Mouse (Mus musculus) 3134 (cell line): ENCODE measurements around the gene Baiap2l2.
A peak's percentile ranks its signal among the peaks of the same experiment; 100 is the strongest.
"Not testable (repeated sequence)": the region's sequence is repeated elsewhere in the genome, so short reads cannot be mapped to it uniquely, and the experiment has no call there.

ENCODE experiments used
- DNase-seq: peaks from one replicate; pipeline ENCODE4 v3.0.0-alpha.2; 2011; ENCODE audit warnings: low spot score; ENCODE audit not compliant: insufficient read length; ENCODE audit errors: extremely low read depth

Baiap2l2 gene

GRCm38 (mm10) chr15:79262375-79262774 lies 23.0 kb downstream of the Baiap2l2 start:
- no peak for DNase-seq

- DNase-seq: no peak
Measured at GRCm38 (mm10) chr15:79261757-79262156, 23.6 kb downstream of the Baiap2l2 start.

- no peak for DNase-seq
Measured at GRCm38 (mm10) chr15:79261095-79261725, 24.1 kb downstream of the Baiap2l2 start.

DNA sequence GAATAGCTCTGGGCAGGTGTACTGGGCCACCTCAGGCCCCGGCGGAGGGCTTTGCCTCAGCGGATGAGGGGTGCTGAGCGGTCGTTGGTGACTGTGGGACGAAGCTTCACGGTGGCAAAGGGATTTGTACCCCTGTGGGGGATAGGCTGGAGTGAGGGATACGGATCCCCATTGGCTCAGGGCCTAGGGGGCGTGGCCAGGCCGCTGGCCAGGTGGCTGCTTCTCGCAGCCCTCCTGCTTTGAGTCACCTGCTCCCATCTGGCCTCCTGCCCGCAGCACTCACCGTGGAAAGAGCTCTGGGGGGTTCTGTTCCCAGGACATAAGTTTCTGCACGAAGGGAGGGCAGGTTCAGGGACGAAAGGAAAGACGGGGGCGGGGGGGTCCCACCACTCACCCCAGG lies 26.8 kb downstream of the Baiap2l2 start:
- no peak for DNase-seq

DNA sequence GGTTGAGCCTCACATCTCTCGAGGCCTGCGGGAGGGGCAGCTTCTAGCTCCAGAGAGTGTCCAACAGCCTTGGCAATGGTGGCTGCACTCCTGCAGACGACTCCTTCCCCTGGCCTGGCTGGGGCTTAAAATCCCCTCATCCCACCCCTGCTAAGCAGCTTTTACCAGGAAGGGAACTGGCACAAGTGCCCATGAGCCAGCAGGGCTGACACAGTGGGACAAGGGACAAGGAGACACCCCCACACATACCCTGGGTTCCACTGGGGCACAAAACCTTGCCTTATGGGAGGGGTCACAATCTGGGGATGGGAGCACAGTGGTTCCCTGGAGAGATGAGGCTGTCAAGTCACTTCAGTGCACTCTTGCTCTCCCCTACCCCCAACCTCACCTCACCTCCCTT lies 30.7 kb downstream of the Baiap2l2 start, which contains the start of gene Slc16a8:
Slc16a8 (minus strand) TSS at position 101 of the 400 bp plus-strand sequence.
- DNase-seq: no peak

GRCm38 (mm10) chr15:79252580-79252979 lies 32.8 kb downstream of the Baiap2l2 start:
- DNase-seq: no peak

- no peak for DNase-seq
Measured at GRCm38 (mm10) chr15:79251781-79252491, 33.4 kb downstream of the Baiap2l2 start.

- no peak for DNase-seq
Measured at GRCm38 (mm10) chr15:79251168-79251567, 34.2 kb downstream of the Baiap2l2 start.

- DNase-seq: no peak
Measured at GRCm38 (mm10) chr15:79250236-79250635, 35.1 kb downstream of the Baiap2l2 start.

GRCm38 (mm10) chr15:79245321-79245720 lies 40.0 kb downstream of the Baiap2l2 start:
- DNase-seq: no peak

DNA sequence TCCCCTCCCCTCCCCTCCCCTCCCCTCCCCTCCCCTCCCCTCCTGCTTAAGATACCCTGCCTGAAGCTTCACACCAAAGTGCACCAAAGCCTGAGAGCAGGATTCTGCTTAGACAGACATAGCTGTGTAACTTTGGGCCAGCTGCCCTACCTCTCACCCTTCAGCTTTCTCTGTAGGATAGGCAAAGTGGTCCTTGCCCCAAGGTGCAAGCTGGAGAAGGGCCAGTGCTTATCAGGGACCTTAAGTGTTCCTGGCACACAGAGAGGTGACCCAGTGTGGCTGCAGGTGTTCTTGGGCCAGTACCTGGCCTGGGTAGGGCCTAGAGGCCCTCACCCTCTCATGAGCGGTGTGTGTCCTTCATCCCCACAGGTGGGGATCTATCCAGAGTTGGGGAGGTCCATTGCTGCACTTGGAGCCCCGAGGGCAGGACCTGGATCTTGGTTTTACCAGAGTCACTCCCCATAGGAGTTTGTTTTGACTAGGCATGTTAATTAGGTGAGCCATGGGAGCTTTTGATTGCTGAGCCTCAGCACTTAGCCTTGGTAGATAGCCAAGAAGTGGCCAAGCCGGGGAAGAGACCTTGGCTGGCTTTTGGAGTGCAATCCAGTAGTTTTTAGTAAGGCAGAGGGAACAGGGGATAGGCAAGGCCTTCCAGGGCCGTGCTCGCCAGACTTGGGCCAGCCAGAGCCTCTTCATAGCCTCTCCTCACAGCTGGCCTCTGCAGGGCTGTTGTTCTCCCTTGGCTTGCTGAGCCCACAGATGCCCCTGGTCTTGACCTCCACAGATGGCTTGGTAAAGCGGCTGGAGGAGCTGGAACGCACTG lies 41.1 kb downstream of the Baiap2l2 start:
- DNase-seq: no peak

DNA sequence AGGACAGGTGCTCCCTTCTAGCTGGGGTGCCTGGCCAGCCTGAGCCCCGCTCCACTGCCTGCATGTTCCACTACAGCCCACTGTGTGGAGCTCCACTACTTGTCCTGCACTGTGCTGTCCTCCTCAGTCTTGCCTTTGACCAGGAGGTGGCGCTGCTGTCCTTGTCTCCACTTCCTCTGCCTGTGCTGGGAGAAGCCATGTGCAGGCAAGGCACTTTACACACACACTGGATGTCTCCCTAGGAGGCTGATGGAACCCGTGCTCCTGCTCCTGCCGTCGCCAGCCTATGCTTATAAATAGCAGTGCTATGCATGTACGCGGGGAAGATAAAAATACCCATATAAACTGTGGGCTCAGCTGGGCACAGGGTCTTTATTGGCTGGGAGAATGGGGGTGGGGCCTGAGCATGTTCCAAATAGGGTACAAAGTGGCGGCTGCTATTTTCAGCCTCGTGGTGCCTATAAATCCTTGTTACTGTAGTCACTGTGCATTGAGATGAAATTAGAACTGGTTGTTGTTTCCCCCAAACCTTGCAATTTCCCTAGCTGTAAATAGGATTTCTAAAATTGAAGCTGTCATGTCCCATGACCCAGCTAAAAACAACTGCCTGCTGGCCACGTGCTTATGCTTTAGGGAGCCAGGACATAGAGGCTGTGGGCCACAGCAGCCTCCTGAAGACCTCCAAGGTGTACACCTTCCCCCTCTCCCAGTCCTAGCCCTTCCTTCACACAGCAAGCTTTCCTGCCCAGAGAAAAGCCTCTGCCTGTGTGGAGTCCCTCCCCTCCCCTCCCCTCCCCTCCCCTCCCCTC lies 41.9 kb downstream of the Baiap2l2 start:
- peak; percentile 76 for DNase-seq

DNA sequence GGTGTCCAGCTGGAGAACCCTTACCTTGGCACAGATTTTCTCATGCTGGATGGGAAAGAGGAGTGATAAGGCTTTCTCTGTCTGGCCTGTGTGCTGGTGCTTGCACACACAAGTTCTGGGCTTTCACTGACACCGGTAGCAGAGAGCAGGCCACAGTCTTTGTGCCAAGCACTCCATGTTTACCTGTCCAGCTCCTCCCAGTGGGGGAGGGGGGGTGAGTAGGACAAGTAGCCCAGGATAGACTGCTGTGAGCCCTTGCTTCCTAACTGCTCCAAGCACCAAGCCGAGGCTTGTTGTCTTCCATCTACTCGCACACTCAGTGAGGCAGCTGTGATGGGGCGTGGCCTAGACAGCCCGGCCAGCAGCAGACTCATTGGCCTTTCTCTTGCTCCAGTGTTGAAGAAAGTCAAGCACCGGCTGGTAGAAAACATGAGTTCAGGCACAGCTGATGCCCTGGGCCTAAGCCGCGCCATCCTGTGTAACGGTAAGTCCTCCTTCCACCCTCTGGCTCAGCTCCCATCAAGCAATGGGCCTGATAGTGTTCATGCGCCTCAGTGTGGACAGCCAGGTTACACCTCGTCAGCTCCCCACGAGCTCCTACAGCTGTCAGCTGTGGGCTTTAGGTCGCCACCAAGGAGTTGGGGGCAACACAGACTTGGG lies 42.6 kb downstream of the Baiap2l2 start:
- DNase-seq: no peak

DNA sequence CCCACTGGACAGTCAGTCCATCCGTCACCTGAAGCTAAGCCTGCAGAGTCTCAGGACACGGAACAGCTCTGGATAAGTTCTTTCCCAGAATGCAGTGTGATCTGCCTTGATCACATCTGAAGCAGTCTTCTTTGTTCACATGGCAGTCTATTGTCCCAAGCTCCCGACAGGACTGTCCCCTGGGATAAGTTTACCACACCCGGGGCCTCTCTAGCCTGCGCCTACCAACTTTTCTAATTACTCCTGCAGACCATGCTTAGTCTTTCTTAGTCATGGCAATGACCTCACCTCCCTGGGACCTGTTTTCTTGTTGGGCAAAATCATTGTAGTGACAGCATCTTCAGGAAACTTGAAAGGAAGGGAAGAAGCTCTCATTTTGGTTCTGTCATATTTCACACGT lies 47.3 kb downstream of the Baiap2l2 start:
- DNase-seq: no peak

GRCm38 (mm10) chr15:79235268-79235667 lies 50.1 kb downstream of the Baiap2l2 start:
- DNase-seq: no peak

DNA sequence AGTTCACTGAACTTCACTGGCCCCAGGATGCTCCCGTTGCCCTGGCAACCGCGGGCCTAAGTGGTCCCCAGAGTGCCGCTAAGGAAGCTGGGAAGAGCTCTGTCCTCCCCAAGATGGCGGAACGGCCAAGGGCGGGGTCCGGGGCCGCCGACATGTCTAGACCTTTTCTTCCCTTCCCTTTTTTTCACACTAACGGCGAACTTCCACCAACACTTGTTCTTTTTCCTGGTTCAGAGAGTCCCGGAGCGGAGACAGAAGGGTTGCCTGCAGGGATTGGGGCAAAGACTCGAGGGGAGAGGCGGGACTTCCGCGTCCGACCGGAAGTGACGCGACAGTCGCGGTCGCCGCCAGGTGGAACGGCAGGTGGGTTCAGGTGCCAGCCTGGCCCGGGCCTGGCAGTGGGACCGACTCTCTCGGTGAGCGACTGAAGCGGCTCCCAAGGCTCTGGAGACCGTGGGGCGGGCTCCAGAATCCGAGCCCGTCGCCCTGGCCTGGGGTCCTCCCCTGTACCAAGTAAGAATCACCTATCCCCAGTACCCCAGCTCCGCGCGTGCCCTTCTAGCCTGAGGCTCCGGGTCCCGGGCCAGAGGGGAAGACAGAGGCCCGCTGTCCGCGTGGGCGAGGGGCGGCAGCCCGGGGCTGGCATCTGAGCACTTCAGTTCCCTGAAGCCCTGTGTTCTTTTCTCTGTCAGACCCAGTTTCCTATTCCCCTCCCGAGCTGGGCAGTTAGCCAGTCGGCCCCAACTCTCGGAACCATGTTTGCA lies 56.1 kb downstream of the Baiap2l2 start, which contains the start of the genes Pick1 and Gm49486:
Pick1 (plus strand) TSS at position 116 of the 764 bp plus-strand sequence.
Gm49486 (plus strand) TSS at position 334 of the 764 bp plus-strand sequence.
- peak; percentile 86 for DNase-seq

DNA sequence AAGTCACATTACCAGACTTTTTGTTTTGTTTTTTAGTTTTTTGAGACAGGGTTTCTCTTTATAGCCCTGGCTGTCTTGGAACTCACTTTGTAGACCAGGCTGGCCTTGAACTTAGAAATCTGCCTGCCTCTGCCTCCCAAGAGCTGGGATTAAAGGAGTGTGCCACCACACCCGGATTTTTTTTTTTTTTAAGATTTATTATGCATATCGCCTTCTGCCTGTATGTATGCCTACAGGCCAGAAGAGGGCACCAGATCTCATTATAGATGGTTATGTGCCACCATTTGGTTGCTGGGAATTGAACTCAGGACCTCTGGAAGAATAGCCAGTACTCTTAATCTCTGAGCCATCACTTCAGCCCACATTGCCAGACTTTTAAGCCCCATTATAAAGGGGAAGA lies 59.6 kb downstream of the Baiap2l2 start:
- not testable (repeated sequence) for DNase-seq

DNA sequence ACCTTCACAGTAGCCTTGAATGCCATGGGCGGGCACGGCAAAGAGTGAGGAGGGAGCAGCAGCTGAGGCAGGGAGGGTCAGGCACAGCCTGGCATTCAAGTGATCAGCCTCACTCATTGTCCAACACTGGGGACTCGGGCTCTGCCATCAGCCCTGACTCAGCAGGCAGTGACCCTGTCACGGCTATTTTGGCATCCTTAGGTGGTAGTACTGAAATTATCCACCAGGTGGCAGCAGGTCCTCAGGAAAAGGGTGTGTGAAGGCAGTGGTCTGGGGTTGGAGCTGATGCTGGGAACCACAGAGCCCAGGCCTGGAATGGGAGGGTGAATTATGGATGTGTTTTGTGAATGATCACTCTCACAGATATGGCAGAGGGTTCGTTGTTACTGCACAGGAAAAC lies 60.7 kb downstream of the Baiap2l2 start:
- DNase-seq: peak; percentile 66

DNA sequence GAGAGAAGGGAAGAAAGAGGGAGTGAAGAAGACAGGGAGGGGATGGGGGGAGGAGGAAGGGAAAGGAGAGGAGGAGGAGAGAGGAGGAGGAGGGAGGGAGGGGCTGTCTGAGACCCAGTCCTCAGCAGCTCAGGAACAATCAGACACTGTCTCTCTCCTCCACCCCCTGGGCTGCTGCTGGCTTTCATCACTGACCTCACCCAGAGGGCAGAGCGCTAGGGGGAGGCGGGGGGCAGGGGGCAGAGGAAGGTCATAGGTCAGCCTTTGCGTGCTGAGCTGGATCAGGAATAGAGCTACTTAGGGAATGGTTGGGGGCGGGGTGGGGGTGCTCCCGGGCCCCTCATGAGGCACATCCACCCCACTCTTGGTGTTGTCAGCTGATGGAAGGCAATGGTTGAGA lies 61.7 kb downstream of the Baiap2l2 start:
- DNase-seq: no peak
